Mouse (Mus musculus): ENCODE measurements around the gene Ren1. TPM values are rescaled to one million over a fixed set of nuclear protein-coding genes. Genes with fewer than 3 reads are reported as not detected.

Ren1 gene
- polyA plus RNA-seq, 1 experiment: not detected

DNA sequence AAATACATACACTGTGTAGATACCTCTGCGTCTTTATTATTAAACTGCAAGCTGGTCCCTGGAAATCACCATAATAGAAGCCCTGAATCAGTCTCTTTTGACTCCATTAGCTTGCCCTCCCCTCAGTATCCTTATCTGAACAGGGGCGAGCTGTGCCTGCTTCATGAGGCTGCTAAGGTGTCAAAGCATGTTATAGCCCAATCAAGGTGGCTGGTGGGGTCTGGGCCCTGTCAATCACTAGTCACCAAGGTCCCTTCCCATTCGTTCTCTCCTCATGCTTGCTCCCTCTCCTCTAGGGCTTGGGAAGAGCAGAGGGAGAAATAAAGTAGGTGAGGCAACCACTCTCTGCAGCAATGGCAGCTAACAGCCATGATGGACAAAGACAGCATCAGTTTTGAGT, 3.1 kb upstream of the Ren1 start:
- no peak overlapping the region for H3K4me3 ChIP-seq (replicated peaks; ENCODE audit: control insufficient read depth, low read depth, low read length)
- peak overlapping the region; percentile 77 for H3K27ac ChIP-seq (ENCODE audit: control insufficient read depth, insufficient read depth, low read depth, low read length, poor library complexity)
- WGBS: 77% methylated on average over 3 of the region's 3 CpGs
- peaks cover 3% of the 10 kb centered on the region for H3K4me1 ChIP-seq (ENCODE audit: control insufficient read depth, insufficient read depth, low read length)
- no peak for TF ChIP-seq CTCF (IDR thresholded peaks at IDR 0.05; ENCODE audit: control insufficient read depth, insufficient read depth, low read length)
- TF ChIP-seq POLR2A (IDR thresholded peaks at IDR 0.05; ENCODE audit: borderline replicate concordance, control insufficient read depth, low read depth, low read length): no peak

DNA sequence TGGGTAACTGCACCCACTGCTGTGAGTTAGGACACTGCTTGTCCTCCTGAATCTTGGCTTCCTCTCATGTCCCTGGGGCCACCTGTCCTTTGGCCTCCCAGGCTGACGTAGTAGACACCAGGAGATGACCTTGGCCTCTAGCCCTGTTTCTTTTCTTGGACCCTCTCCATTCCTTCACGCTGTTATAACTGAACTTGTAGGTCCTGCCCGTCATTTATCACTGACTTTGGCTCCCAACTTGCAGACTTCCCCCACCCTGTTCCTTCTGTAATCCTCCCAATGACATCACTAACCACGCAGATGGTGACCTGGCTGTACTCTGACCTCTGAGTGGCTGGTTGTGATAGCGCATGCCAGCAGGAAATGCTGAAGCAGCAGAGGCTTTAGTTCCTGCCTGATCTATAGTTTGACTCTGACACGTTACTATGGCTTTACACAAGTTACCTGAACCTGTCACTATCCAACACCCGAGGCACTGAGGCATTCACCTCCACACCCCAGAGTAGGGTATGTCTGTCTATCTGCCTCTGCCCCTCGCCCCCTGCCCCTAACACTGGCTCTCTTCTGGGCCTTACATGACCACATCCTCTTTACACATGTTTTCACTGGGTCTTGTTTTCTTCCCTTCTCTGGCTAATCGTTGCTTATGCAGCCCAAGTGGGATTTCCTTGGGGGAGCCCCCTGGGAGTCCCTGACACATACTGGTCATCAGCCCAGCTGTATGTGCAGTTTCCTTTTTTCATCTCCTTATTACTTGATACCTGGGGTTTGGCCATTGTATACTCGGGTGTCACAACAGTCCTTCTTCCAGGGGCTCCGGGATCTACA, 2.4 kb upstream of the Ren1 start:
- Histone ChIP-seq H3K4me3 (replicated peaks; ENCODE audit: control insufficient read depth, low read depth, low read length) (no peak overlapping the region), H3K27ac (ENCODE audit: control insufficient read depth, insufficient read depth, low read depth, low read length, poor library complexity) (peak overlapping the region; percentile 77), H3K4me1 (ENCODE audit: control insufficient read depth, insufficient read depth, low read length) (peaks cover 4% of the 10 kb centered on the region)
- no peak for TF ChIP-seq POLR2A (IDR thresholded peaks at IDR 0.05; ENCODE audit: borderline replicate concordance, control insufficient read depth, low read depth, low read length)
- no peak for TF ChIP-seq CTCF (IDR thresholded peaks at IDR 0.05; ENCODE audit: control insufficient read depth, insufficient read depth, low read length)
- WGBS: 19% methylated on average over 11 of the region's 11 CpGs

DNA sequence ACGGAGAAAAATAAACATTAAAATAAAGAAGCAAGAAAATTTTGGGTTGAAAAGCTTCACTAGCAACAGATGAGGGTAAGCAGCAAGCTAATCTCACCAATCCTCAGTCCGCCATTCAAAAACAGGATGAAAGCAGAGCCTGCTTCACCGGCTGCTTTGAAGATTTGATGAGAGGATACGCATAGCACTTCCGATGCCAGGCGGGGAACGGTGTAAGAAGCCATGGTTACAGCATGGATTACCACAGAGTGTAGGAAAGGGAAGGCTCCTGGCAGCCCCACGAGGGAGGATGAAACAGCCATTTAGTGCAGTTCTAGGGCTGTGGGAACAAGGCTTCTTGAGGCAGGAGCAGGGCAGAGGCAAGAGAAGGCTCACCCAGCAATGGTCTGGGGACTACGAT, 1.5 kb downstream of the Ren1 start:
- Histone ChIP-seq H3K27ac (ENCODE audit: control insufficient read depth, insufficient read depth, low read depth, low read length, poor library complexity) (no peak overlapping the region), H3K4me1 (ENCODE audit: control insufficient read depth, insufficient read depth, low read length) (peaks cover 4% of the 10 kb centered on the region), H3K4me3 (replicated peaks; ENCODE audit: control insufficient read depth, low read depth, low read length) (no peak overlapping the region)
- TF ChIP-seq CTCF (IDR thresholded peaks at IDR 0.05; ENCODE audit: control insufficient read depth, insufficient read depth, low read length): no peak
- no peak for TF ChIP-seq POLR2A (IDR thresholded peaks at IDR 0.05; ENCODE audit: borderline replicate concordance, control insufficient read depth, low read depth, low read length)
- WGBS: 40% methylated on average over 9 of the region's 9 CpGs

DNA sequence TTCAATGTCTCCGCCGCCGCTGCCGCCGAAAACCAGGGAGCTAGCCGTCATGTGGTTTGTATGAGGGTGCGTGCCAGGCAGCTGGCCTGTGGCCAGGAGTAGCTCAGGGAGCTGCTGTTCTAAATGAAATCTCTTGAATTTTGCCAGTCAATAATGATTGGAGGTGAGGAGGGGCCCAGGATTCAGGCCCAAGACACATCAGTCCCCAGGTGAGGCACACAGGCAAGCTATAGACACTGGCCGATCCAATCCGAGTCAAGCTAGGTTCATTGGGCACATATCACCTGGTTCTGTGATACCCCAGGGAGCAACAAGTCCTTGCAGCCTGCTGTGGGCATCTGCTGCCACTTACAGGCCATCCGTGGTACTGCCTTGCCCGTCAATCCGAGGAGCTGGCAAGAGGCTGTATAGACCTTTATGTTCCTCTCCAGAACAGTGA, 3.1 kb downstream of the Ren1 start:
- H3K4me1 ChIP-seq (ENCODE audit: control insufficient read depth, insufficient read depth, low read length): peaks cover 1% of the 10 kb centered on the region; the same call in 1 of the 2 replicates
- WGBS: 39% methylated on average over 12 of the region's 12 CpGs
- no peak overlapping the region for H3K27ac ChIP-seq (ENCODE audit: control insufficient read depth, insufficient read depth, low read depth, low read length, poor library complexity)
- no peak overlapping the region for H3K4me3 ChIP-seq (replicated peaks; ENCODE audit: control insufficient read depth, low read depth, low read length)
- TF ChIP-seq POLR2A (IDR thresholded peaks at IDR 0.05; ENCODE audit: borderline replicate concordance, control insufficient read depth, low read depth, low read length) (no peak), CTCF (IDR thresholded peaks at IDR 0.05; ENCODE audit: control insufficient read depth, insufficient read depth, low read length) (peak; percentile 87)

DNA sequence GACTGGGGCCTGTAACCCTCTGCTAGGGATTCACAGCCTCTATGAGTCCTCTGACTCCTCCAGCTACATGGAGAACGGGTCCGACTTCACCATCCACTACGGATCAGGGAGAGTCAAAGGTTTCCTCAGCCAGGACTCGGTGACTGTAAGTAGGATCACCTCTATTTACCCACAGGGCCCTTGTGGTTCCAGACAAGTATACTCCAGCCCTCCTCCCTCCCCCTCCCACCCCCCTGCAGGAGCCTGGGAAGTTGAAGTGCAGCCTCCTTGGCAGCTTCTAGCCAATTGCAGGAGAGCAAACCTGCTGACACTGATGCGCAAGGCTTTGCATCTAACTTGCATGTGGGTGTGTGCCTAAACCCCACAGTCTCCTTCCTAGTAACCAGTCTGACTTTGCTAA, 5.2 kb downstream of the Ren1 start:
- TF ChIP-seq POLR2A (IDR thresholded peaks at IDR 0.05; ENCODE audit: borderline replicate concordance, control insufficient read depth, low read depth, low read length) (no peak), CTCF (IDR thresholded peaks at IDR 0.05; ENCODE audit: control insufficient read depth, insufficient read depth, low read length) (no peak)
- Histone ChIP-seq H3K27ac (ENCODE audit: control insufficient read depth, insufficient read depth, low read depth, low read length, poor library complexity) (no peak overlapping the region), H3K4me3 (replicated peaks; ENCODE audit: control insufficient read depth, low read depth, low read length) (no peak overlapping the region), H3K4me1 (ENCODE audit: control insufficient read depth, insufficient read depth, low read length) (peaks cover 1% of the 10 kb centered on the region; the same call in 1 of the 2 replicates)
- 84% methylated on average over 5 of the region's 5 CpGs for WGBS

DNA sequence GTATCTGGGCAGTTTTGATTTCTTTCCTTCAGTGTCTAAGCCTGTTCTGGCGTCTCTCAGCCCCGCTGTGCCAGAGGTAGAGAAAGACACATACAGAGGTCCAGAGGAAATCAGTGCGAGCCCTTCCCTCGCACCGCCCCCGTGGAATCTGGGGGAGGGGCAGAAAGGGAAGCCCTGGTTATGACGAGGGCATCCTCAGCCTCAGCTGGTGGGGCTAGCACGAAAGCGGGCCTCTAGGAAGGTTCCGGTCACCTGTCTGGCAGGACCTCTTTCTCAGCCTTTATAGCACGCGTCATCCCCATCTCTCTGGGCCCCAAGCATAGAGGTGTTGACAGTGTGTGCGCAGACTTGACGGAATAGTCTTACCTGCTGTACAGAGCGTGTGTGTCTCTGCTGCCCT, 5.6 kb downstream of the Ren1 start:
- H3K27ac ChIP-seq (ENCODE audit: control insufficient read depth, insufficient read depth, low read depth, low read length, poor library complexity): no peak overlapping the region; the same call in 1 of the 2 replicates
- 63% methylated on average over 15 of the region's 15 CpGs for WGBS
- no peak for TF ChIP-seq CTCF (IDR thresholded peaks at IDR 0.05; ENCODE audit: control insufficient read depth, insufficient read depth, low read length)
- TF ChIP-seq POLR2A (IDR thresholded peaks at IDR 0.05; ENCODE audit: borderline replicate concordance, control insufficient read depth, low read depth, low read length): no peak
- no peak overlapping the region for H3K4me3 ChIP-seq (replicated peaks; ENCODE audit: control insufficient read depth, low read depth, low read length)
- H3K4me1 ChIP-seq (ENCODE audit: control insufficient read depth, insufficient read depth, low read length): peaks cover 1% of the 10 kb centered on the region; the same call in 1 of the 2 replicates

DNA sequence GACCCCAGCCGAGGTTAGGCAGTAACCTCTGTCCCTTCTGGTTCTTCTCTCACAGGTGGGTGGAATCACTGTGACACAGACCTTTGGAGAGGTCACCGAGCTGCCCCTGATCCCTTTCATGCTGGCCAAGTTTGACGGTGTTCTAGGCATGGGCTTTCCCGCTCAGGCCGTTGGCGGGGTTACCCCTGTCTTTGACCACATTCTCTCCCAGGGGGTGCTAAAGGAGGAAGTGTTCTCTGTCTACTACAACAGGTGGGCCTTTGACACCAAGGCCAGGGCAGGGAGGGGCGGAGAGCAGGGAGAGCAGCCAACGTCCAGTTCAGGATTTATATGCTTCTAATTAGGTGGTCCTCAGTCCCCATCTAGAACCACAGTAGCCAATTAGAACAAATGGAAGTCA, 6.0 kb downstream of the Ren1 start:
- Histone ChIP-seq H3K27ac (ENCODE audit: control insufficient read depth, insufficient read depth, low read depth, low read length, poor library complexity) (no peak overlapping the region; the same call in none of the 2 replicates), H3K4me3 (replicated peaks; ENCODE audit: control insufficient read depth, low read depth, low read length) (no peak overlapping the region), H3K4me1 (ENCODE audit: control insufficient read depth, insufficient read depth, low read length) (peaks cover 1% of the 10 kb centered on the region; the same call in 1 of the 2 replicates)
- TF ChIP-seq CTCF (IDR thresholded peaks at IDR 0.05; ENCODE audit: control insufficient read depth, insufficient read depth, low read length): no peak
- TF ChIP-seq POLR2A (IDR thresholded peaks at IDR 0.05; ENCODE audit: borderline replicate concordance, control insufficient read depth, low read depth, low read length): no peak
- 32% methylated on average over 8 of the region's 8 CpGs for WGBS

DNA sequence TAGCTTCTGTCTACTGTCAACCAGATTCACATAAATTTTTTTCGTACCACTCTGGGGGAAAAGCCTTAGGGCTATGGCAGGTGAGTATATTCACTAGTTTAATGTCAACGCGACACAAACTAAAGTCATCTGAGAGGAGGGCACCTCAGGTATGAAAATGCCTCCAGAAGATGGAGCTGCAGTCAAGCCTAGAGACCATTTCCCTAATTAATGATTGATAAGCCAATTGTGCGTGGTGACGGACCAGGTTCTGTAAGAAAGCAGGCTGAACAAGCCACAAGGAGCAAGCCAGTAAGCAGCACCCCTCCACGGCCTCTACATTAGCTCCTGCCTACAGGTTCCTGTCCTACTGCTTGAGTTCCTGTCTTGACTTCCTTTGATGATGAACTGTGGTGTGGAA, 10.7 kb downstream of the Ren1 start:
- Histone ChIP-seq H3K27ac (ENCODE audit: control insufficient read depth, insufficient read depth, low read depth, low read length, poor library complexity) (no peak overlapping the region), H3K4me1 (ENCODE audit: control insufficient read depth, insufficient read depth, low read length) (no peaks in the 10 kb centered on the region; the same call in 1 of the 2 replicates), H3K4me3 (replicated peaks; ENCODE audit: control insufficient read depth, low read depth, low read length) (no peak overlapping the region)
- TF ChIP-seq POLR2A (IDR thresholded peaks at IDR 0.05; ENCODE audit: borderline replicate concordance, control insufficient read depth, low read depth, low read length) (no peak), CTCF (IDR thresholded peaks at IDR 0.05; ENCODE audit: control insufficient read depth, insufficient read depth, low read length) (no peak)
- 85% methylated on average over 6 of the region's 6 CpGs for WGBS

Data from bone marrow, adult 2 months (tissue).